Mouse (Mus musculus) small intestine, adult 2 months (tissue): Measurements from ENCODE around the gene Nhlrc4.

Experiments
- CTCF ChIP-seq: fragments of 200-500 bp; IDR thresholded peaks from 2 replicates; pipeline ENCODE4 v1.5.1; 2012; ENCODE audit warnings: low read depth, mild to moderate bottlenecking, control low read depth, inconsistent platforms, low read length, moderate library complexity, mixed read lengths; ENCODE audit not compliant: insufficient replicate concordance, insufficient read length; ENCODE audit errors: extremely low read depth
- POLR2A ChIP-seq: fragments of 200-500 bp; IDR thresholded peaks from 2 replicates; pipeline ENCODE4 v1.6.1; 2012; ENCODE audit warnings: low read depth, mild to moderate bottlenecking, control low read depth, inconsistent platforms, low read length, moderate library complexity

GRCm38 (mm10) chr17:25913877-25914275 is 30.9 kb downstream of the Nhlrc4 start:
- TF ChIP-seq CTCF = no peak
- TF ChIP-seq POLR2A = no peak
